Mouse (Mus musculus) kidney, adult 10 weeks (tissue): ENCODE results near the gene Spta1. TPM values are rescaled to one million over a fixed set of nuclear protein-coding genes. Genes with fewer than 3 reads are reported as not detected.

Experiments
- polyA plus RNA-seq: library from polyadenylated mRNA; stranded (reverse); fragments of 350-450 nt; fragmentation: Illumina TruSeq; extraction: RNeasy Lipid Tissue Mini Kit (QIAGEN cat#74804); gene quantifications from one replicate; pipeline ENCODE4 v1.2.3, GENCODE M21; 2014; ENCODE audit warnings: low read depth, low replicate concordance

The Spta1 gene
- polyA plus RNA-seq: not detected

DNA sequence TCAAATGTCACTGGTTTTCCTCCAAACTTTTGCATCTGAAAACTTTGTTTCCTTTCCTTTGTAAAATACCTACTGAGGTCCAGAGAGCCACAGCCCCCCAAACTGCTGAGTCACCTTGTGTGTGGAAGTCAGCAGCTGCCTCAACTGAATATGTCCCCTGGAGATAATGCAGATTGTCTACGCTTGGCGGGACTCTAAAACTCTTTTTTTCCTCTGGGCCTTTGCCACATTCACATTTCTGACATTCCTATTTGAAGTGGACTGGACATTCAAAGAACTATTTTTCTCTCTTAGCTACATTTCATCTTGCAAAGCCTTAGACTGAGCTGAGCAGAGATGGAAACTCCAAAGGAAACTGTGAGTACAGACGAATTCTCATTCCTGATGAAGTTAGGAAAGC, at the start of gene Spta1:
Spta1 (plus strand) TSS at position 172 of the 400 bp plus-strand sequence.

DNA sequence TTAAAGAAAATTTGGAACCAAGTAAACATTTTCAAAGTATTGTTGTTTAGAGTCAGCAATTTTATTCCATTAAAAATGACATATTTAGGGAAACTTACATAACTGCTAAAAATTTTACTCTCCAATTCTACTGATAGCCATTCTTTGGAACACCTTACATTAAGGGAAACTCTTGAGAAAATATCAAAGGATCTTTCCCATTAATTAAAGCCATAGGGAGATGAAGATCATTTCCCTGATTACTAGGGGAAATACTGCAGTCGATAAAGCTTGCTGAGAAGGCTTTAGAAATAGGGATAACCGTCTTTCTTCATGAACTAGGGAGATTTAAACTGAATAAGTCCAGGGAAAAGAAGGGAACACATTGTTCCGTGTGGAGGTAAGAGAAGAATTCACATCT, 41.4 kb upstream of the Spta1 start, which contains the start of gene Olfr424:
Olfr424 (plus strand) TSS at position 301 of the 400 bp plus-strand sequence.

DNA sequence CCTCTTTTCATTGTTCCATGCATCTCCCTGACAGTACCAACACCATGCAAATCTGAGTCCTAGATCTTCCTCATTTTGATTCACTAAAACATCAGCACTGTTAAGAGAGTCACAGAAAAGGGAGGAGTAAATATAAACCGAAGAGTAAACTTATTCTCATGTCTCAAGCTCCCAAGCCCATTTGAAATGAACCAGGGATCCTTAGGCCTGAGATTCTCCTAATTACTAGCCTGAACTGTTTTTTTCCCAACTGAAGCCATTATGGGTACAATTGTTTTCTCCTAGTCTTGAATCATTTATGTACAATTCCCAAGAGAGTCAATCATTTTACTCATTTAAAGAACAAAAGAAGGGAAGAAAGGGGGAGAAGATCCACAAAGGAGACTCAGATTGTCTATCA, 17.2 kb upstream of the Spta1 start, which contains the start of gene Olfr420:
Olfr420 (plus strand) TSS at position 301 of the 400 bp plus-strand sequence.

DNA sequence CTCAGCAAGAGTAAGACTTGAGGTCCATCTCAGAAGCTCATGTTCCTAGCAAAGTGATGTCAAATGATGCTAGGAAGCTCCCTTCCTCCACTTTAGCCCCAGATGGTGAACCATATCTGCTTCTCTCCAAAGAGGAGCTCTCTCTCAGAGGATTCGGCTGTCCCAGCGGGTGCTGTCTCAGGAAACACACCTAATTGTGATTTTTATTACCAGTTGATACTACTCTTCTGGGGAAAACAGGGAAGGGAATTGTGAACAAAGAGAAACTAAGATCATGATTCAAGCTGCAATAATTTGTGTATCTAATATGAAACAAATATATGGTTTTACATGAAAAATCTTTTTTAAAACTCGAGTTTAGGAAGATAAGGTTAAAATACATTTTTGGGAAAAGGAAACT, 79.4 kb downstream of the Spta1 start, which contains the start of gene Olfr419:
Olfr419 (minus strand) TSS at position 101 of the 400 bp plus-strand sequence.

Other genes starting within 250 kb of the Spta1 start
- gene Mndal, start 230.3 kb upstream of the Spta1 start, polyA plus RNA-seq: 49.2 TPM
- 42.1 TPM for gene Ifi203, start 230.1 kb upstream of the Spta1 start, polyA plus RNA-seq
- not detected for gene Ifi202b, start 190.0 kb upstream of the Spta1 start, polyA plus RNA-seq
- gene Ifi205, start 141.0 kb upstream of the Spta1 start, polyA plus RNA-seq: 2.0 TPM
- not detected for gene Olfr433, start 132.1 kb upstream of the Spta1 start, polyA plus RNA-seq
- gene Olfr432, start 123.6 kb upstream of the Spta1 start, polyA plus RNA-seq: not detected
- not detected for gene Olfr430, start 106.2 kb upstream of the Spta1 start, polyA plus RNA-seq
- gene Olfr429, start 88.4 kb upstream of the Spta1 start, polyA plus RNA-seq: not detected
- gene Olfr427, start 75.9 kb upstream of the Spta1 start, polyA plus RNA-seq: not detected
- gene Olfr231, start 51.6 kb upstream of the Spta1 start, polyA plus RNA-seq: not detected
- not detected for gene Olfr424, start 41.3 kb upstream of the Spta1 start, polyA plus RNA-seq
- gene Olfr420, start 17.1 kb upstream of the Spta1 start, polyA plus RNA-seq: not detected
- not detected for gene Olfr419, start 79.3 kb downstream of the Spta1 start, polyA plus RNA-seq
- not detected for gene Mptx1, start 157.7 kb downstream of the Spta1 start, polyA plus RNA-seq
- not detected for gene Olfr417, start 192.3 kb downstream of the Spta1 start, polyA plus RNA-seq
- gene Olfr248, start 218.3 kb downstream of the Spta1 start, polyA plus RNA-seq: not detected